Mouse (Mus musculus): ENCODE data around the gene Prc1. TPM values are rescaled to one million over a fixed set of nuclear protein-coding genes. Genes with fewer than 3 reads are reported as not detected.
"Not testable (repeated sequence)": the region's sequence is repeated elsewhere in the genome, so short reads cannot be mapped to it uniquely, and the experiment has no call there.

Prc1 gene
- total RNA-seq, 2 experiments from 2014 or later = 1.5 to 2.4 TPM

DNA sequence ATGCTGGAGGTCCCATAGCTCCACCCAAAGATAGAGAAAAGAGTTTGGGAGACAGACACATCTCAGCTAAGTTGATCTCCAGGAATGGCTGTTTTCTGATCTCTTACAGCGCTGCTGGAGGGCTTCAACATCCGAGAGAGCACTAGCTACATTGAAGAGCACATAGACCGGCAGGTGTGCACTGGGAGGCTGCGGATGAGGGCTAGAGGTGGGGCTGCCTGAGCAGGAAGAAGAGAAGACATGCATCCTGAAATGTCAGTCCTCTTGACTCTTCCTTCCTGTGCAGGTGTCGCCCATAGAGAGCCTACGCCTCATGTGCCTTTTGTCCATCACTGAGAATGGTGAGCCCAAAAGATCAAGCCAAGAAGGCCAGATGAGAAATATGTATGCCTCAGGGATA is 8.5 kb upstream of the Prc1 start:
- no peak for DNase-seq

DNA sequence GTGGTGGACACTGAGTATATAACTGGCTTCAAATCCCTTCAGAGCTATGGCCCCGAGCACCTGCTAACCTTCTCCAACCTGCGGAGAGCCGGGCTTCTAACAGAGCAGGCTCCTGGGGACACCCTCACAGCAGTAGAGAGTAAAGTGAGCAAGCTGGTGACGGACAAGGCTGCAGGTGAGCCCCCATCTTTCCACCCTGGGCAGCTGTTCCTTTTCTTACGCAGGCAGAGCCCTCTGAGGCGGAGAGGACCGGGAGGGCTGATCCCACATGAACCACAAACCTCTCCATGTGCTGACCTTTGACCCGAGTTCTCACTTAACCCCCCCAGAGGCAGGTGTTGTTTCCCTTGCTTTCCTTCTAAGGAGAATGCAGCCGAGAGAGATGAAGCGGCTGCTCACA is 6.5 kb upstream of the Prc1 start:
- no peak for DNase-seq

DNA sequence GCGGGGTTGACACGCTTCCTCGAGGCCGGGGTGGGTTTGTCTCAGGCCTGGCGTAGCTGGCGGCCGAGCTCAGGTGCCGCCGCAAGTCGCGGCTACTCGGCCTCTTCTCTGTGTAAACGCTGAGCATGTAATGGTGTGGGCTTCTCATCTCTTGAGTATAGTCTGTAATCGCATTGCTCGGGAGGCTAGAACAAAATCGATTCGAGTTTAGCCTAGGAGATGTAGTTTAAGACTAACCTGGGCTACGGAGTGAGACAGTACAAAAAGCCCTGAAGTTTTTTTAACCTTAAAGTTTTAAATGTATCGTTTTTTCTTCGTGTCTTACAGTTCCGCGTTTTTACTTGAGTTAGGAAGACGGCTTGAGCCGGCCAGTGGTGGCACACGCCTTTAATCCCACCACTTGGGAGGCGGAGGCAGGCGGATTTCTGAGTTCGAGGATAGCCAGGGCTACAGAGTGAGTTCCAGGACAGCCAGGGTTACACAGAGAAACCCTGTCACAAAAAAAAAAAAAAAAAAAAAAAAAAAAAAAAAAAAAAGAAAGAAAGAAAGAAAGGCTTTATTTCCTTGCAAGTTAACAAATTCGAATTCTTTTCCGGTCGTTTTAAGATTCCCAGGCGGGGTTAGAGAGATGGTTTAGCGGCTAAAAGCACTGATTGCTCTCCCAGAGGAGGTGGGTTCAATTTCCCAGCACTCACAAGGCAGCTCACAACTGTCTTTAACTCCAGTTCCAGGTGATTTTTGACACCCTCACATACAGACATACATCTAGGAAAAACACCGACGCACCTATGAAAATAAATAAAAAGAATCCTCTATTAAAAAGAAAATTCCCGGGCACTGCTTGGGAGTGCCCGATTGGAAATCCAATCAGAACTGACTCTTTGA is 756 bp downstream of the Prc1 start:
- DNase-seq = no peak

DNA sequence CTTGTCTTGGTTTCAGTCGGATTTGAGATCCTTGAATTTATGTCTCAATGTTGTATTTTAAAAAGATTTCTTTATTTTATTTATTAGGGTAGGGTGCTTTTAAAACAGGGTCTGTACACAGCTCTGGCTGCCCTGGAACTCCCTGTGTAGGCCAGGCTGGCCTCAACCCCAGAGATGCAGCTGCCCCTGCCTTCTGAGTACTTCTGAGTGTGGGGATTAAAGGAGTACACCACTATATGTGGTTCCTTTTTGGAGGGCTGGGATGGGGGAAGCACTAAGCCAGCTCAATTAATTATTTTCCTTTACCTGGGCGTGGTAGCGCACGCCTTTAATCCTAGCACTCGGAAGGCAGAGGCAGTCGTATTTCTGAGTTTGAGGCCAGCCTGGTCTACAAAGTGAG is 2.2 kb downstream of the Prc1 start:
- no peak for DNase-seq

DNA sequence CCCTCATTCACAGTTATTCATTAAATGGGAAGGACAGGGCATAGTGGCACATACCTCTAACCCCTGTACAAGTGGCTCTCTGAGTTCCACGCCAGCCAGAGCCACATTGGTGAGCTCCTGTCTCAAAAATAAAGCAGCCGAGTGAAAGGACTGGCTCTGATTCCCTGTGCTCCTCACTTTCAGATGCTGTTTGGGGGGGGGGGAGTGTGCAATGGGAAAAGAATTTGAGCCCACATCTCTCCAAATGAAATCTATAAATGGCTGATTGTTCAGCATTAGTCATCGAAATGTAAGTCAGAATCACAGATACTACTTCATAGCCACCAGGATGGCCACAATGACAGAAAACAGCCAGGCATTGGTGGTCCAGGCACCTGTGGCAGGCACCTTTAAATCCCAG is 2.8 kb downstream of the Prc1 start:
- no peak for DNase-seq

DNA sequence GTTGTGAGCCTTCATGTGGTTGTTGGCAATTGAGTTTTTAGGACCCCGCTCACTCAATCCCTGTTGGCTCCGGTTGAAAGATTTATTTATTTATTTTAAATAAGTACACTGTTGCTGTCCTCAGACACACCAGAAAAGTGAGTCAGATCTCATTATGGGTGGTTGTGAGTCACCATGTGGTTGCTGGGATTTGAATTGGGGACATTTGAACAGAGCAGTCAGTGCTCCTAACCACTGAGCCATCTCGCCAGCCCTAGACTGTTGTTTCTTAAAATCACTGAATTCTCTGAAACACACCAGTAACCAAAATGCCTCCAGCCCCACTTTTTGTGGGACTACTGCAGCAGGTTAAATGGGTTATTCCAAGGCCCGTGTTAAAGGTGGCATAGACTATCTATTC is 4.5 kb downstream of the Prc1 start:
- no peak for DNase-seq

DNA sequence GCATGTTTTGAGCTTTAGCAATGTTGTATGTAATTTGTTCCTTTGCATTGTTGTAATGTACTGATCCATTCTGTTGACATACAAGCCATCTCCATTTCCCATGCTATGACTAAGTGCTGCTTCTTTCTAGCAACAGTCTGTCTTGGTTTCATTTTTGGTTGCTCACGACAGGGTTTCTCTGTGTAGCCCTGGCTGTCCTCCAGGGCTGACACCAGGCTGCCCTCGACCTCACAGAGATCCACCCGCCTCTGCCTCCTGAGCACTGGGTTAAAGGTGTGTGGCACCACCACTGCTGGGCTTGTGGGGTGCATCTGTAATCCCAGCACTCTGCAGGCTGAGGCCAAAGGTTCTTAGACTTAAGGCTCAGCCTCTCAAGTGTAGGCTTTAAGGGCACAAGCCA is 5.3 kb downstream of the Prc1 start:
- no peak for DNase-seq

DNA sequence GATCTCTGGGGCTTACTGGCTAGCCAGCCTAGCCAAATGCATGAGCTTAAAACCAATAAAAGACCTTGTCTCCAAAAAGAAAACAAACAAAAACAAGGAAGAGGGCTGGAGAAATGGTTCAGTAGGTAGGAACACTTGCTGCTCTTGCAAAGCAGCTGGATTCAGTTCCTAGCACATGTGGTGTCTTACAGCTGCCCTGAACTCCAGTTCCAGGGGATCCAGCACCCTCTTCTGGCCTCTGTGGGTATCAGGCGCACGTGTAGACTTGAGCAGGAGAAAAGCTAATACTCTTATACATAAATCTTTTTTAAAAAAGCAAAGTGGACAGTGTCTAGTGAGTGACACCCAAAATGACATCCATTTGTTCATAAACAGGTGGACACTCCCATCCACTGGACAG is 7.3 kb downstream of the Prc1 start:
- no peak for DNase-seq

DNA sequence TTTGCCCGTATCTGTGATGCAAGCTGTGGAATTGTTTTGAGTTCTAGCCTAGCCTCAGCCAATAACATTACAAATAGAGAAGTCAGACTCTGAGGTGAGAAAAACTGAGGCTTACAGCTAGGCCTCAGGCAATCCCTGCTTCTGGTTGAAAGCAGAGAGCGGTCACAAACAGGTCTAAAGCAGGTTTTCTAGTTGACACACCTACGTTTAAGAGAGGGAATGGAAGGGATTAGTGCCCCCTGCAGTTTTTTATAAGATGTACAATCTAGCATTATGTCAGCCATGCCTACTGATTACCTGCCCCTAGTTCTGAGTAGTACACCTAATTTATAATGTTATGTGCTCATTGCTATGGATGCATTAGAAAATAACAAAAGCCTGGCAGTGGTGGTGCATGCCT is 13.5 kb downstream of the Prc1 start:
- DNase-seq = no peak

DNA sequence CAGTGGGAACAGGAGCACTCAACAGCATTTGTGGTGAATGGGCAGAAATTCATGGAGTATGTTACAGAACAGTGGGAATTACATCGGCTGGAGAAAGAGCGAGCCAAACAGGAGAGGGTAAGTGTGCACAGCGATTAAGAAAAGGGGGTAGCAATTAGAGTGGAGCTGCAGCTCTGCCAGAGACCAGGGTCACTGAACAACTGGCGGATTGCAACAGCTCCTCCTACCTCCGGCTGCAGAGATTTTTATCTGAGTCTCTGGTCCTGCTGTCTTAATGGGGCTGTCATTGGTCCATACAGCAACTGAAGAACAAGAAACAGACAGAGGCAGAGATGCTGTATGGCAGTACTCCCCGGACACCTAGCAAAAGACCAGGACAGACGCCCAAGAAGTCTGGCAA is 16.5 kb downstream of the Prc1 start:
- DNase-seq = no peak

DNA sequence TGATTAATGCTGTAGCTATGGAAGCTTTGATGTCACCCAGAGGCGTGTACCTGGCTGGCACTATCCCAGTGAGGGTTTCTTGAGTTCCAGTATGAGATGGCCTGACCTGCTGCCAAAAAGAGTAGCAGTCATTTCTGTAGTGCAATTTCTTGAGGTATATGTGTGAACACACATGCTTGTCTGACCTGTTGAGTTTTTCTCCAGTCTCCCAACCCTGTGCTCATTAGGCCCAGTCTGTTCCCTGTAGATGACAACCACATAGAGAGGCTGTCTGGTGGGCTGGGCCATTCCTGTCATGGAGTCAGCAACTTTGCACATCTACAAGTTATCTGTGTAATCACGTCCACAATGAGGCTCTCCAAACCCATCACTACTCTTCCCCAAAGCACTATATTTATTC is 21.5 kb downstream of the Prc1 start:
- no peak for DNase-seq

DNA sequence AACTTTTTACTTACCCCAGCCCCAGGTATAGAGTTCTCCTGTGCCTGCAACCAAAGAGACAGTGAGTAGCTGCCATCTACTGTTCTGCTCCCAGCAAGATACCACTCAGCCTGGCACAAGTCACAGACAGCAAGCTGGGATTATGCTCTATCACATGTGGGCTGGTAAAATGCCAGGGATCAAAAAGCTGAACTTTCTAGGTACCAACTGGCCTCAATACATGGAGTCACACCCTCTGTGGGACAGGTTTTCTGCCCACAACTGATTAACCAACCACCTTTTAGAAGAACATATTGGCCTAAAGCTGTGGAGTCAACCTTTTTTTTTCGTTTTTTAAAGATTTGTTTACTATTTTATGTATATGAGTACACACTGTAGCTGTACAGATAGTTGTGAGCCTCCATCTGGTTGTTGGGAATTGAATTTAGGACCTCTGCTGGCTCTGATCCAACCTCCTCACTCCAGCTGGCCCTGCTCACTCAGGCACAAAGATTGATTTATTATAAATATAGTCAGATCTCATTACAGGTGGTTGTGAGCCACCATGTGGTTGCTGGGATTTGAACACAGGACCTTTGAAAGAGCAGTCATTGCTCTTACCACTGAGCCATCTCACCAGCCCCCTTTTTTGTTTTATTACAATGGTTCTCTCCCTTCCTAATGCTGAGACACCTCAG is 23.3 kb downstream of the Prc1 start:
- DNase-seq = no peak

DNA sequence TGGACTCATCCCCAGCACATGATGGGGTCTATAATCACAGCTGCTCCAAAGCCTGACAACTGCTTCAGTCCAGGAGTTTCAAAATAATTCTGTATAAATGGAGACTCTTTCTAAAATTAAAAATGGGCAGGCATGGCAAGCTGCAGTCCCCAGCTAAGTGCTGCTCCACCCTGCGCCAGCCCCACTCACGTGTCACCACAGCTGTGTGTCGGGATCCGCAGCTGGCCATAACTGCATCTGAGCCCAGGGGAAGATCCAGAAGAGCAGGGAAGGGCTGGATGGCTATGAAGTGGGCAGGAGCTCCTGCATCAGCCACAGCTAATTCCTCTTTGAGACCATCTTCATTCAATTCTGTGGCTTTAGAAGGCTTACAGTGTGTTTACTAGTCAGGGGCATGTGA is 24.4 kb downstream of the Prc1 start:
- DNase-seq = no peak

DNA sequence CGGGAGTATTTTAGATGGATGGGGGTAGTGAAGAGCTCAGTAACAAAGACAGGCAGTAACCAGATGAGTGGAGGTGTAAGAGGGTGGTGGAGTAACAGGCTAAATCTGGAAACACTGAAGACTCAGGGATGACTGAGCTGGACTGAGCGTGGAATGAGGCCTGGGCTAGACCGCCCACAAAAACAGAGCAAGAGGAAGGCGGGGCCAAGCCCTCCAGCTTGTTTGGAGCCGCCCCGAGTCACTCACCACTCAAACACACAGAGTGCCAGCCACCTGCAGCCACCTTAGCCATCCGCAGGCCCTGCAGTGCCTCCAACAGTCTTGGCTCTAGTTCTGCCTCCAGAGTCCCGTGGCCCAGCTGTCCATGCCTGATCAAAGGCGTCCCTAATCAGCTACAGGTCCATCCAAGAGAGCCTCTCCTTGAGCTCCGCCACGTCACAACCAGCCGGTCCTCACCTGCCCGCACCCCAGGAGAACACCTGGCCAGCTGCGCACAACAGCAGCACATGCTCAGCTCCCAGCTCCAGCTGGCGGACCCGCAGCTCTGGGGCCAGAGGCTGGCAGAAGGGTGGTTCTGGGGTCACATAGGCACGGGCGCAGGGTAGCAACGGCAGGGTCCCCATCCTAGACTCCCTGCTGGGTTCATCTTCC is 25.7 kb downstream of the Prc1 start:
- DNase-seq = no peak

DNA sequence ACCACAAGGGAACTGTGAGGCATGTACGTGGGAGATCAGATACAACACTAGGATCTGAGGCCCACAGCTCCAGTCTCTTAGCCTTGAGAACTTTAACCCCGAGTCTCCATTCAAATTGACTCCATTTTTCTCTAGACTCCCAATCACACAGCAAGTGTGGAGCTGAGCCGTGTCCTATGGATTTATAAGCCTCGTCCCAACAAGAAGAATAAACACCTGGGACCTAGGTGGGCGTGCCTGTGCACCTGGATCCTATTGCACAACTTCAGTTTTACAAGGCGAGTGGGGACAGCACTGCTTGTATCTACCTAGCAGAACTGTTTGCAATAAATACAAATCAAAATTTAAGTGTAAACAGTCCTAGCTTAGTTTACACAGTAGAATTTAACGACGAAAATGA is 29.1 kb downstream of the Prc1 start:
- DNase-seq = no peak

DNA sequence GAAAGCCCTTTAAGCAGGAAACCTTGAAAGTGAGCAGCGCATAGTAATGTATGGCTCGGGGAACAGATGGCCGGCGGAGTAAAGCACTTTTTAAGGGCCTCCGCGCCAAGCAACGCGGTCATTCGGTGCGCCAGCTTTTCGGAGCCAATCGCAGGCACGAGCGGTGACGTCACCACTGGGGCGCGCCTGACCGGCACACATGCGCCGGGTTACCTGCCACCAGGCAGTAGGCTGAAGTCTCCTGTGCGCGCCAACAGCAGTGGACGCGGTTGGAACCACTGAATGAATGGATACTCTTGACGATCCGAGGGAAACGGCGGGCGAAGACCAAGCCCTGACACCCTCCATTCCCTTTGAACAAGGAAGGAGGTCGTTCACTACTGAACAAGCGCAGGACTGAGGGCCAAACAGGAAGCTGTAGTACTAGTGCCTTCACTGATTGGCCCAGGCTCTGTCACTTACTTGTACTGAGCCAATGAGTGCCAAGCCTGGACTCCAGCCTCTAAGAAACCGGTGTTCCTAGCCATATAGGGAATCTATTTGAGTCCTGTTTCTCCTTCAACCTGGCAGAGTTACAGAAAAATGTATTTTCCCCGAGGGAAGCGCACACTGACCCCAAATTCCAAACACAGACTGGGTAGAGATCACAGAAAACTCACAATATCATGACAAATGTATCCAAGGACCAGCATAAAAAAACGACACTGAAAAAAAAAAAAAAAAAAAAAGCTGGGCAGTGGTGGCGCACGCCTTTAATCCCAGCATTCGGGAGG is 30.0 kb downstream of the Prc1 start, which contains the start of gene Rccd1:
Gene Rccd1 (minus strand): TSS at position 412 of the 773 bp plus-strand sequence.
- peak; percentile 92 to 96 for DNase-seq

DNA sequence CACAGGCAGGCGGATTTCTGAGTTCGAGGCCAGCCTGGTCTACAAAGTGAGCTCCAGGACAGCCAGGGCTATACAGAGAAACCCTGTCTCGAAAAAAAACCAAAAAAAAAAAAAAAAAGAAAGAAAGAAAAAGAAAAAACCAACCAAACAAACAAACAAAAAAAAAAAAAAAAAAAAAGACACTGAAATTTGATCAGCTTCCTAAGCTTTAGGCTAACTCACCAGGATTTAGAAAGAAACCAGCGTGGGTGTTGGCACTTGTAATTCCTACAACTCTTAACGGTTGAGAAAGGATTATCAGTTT is 30.5 kb downstream of the Prc1 start:
- not testable (repeated sequence) for DNase-seq

DNA sequence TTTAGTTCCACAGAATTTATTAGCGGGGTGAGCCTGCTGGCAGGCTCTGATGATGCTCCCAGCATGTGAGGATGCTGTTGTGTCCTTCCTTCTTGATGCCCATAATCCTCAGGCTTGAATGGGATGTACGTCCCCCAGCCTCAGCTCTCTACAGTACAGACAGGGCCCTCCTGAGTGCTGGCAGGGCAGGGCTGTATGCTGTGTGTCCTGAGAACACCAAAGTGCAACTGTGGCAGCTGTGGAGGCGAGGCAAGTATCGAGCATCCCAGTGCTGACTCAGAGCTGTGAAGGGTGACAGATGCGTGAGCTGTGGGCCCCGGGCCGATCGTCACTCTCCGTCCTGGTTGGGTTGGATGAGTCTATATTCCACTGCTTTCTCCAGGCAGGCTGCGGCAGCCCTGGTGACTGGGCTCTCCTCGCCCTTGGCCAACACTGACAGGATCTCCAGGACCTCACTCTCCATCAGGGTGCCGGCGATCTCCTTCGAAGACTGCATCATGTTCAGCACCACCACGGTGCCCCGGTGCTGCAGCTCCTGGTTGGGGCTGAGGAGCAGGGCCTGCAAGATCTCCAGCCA is 31.1 kb downstream of the Prc1 start:
- DNase-seq = no peak

DNA sequence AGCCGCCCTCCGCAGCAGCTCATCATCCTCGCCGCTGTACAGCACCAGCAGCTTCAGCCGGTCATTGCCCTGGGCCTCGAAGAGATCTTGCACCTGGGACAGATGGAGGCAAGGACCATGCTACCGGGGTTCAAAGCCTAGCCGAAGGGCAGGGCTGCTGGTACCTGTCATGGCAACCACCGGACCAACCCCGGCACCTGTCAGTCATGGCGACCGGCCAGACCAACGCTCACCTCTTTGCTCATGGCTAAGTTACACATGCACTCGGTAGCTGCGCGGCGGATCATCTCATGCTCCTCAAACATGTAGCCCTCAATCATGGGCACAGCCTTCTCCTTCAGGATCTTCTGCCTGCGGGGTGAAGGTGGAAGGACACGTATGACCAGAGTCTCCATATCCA is 31.8 kb downstream of the Prc1 start:
- DNase-seq = no peak

DNA sequence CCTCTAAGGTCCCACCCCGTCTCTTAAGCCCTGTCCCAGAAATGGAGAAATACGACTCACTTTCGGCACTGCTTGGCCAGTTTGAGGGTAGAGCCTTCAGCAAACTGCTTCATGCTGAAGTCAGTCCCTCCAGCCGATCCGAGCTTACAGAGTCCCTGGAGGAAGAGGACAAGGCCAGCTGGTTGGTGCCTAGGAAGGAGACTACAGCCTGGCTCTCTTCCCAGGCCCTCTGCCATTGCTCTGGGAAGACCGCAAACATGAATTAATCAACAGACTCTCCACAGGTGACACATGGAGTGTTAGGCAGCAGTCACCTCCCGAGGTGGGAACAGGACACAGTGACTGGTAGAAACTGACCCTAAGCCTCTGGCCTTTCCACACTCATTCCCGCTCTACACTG is 36.0 kb downstream of the Prc1 start:
- no peak for DNase-seq

DNA sequence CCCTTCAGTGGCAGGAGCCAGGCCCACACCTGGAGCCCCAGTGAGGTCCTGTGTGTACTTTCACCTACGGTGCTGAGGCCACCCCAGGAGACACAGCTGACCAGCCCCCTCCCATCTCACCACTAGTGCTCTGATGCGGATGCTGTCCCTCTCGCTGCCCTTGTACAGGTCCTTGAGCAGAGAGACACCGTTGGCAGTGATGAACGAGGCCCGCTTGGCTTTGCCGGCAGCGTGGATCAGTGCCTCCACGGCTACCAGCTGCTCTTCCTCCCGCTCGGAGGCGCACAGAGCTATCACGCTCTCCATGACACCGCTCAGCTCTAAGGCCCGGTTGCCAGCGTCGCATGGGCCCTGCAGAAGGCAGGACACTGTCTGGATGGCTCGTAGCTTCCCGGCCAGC is 37.2 kb downstream of the Prc1 start:
- no peak for DNase-seq

DNA sequence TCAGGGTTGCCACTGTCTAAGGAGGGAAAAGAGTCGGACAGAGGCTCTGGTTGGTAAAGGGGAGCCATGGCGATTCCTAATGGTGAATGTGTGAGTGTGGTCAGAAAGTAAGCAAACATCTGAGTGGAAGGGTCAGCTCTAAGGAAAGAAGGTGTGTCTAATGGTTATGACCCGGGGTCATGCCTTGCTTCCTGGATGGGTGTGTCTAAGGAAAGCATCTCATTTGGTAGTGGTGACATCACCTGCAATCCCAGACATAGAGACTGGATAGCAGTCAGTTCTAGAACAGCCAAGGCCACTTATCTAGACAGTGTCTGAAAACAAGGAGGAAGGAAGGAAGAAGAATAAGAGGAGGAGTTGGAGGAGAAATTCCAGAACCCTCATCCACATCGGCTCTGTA is 40.6 kb downstream of the Prc1 start:
- no peak for DNase-seq

DNA sequence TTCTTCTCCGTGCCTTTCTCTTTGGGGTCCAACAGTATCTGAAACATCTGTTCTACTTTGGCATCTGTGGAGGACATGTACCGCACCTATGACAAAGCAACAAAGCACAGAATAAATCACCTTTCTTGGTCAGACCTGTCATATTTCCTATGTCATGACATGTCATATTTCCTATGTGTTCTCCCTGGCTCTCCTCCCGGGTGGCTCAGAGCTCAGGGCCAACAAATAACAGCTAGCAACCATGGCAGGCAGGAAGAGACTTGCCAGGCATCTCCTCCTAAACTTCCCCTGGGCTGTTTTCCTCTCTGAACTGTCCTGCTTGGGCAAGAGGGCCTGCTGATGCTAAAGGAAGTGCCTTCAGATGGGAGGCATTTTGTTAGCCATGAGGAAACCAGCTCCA is 42.7 kb downstream of the Prc1 start:
- DNase-seq = no peak
